Mouse (Mus musculus): ENCODE results near the gene Cops2. TPM values are rescaled to one million over a fixed set of nuclear protein-coding genes. Genes with fewer than 3 reads are reported as not detected.

Gene Cops2
- polyA plus RNA-seq, 2 experiments = 49.4 to 50.4 TPM

DNA sequence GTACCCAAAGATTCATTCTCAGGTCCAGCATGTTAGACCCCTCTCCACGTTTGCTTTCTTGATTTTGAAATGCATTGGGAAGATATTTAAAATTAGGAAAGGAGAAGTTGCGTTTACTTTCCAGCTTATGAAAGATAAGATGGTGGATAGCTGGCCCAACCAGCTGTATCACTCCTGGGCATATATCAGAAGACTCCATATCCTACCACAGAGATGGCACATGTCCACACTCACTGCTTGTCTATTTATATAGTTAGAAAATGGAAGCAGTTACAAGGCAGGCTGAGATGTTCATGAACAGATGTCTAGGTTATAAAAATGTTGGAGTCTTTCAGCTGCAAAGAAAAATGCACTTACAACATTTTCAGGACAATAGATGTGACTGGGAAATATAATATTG is 47.6 kb downstream of the Cops2 start:
- Histone ChIP-seq H3K4me3 (ENCODE audit: insufficient read depth in 1 of 2, low read depth in 2 of 2, low read length in 2 of 2) (no peak overlapping the region), H3K27ac (no peak overlapping the region), H3K9ac (replicated peaks) (no peak overlapping the region), H3K9me3 (ENCODE audit: control insufficient read depth, low read length) (no peaks in the 10 kb centered on the region), H3K4me1 (replicated peaks; ENCODE audit: control insufficient read depth in 2 of 2, insufficient read depth in 2 of 2, low read length in 1 of 2) (0 out of 4 replicates have a peak, but pooled peaks cover 0 to 3% of the 10 kb centered on the region in 2 experiments), H3K4me2 (ENCODE audit: low read depth) (no peak overlapping the region), H3K36me3 (replicated peaks; ENCODE audit: control insufficient read depth, insufficient read depth, low read depth) (no peaks in the 10 kb centered on the region), H3K27me3 (ENCODE audit: control insufficient read depth, insufficient read depth, low read length) (no peaks in the 10 kb centered on the region)
- no peak for DNase-seq (ENCODE audit: low read depth in 3 of 3, low spot score in 3 of 3)
- no peak for ATAC-seq (ENCODE audit: insufficient read depth)
- WGBS (ENCODE audit: insufficient replicate concordance) = 15% methylated on average over 2 of the region's 2 CpGs
- TF ChIP-seq EP300 (IDR thresholded peaks at IDR 0.05; ENCODE audit: low read depth) = no peak
- no peak for TF ChIP-seq CTCF (IDR thresholded peaks at IDR 0.05; ENCODE audit: low read depth)

DNA sequence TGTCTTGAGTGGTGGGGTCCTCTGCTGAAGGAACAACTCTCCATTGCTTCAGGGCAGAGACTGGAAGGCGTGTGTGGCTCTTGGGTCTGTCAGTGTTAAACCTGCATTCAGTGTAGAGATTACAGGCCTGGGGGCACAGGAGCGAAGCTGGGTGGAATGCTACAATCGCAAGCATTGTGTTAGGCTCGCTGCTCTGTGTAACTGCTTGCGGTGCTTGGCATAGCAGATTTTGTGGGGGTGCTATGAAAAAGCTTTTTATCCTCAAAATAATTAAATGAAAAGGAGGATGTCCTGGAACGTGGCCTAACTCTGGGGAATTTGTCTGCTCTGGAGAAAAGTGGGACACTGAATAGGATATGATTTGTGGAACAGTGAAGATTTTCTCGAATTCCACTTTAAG is 49.4 kb downstream of the Cops2 start:
- ATAC-seq (ENCODE audit: insufficient read depth) (no peak), DNase-seq (ENCODE audit: low read depth in 3 of 3, low spot score in 3 of 3) (no peak)
- H3K27me3 ChIP-seq (ENCODE audit: control insufficient read depth, insufficient read depth, low read length) = no peaks in the 10 kb centered on the region
- no peak overlapping the region for H3K27ac ChIP-seq
- no peak overlapping the region for H3K4me3 ChIP-seq (ENCODE audit: insufficient read depth in 1 of 2, low read depth in 2 of 2, low read length in 2 of 2)
- no peaks in the 10 kb centered on the region for H3K36me3 ChIP-seq (replicated peaks; ENCODE audit: control insufficient read depth, insufficient read depth, low read depth)
- TF ChIP-seq CTCF (IDR thresholded peaks at IDR 0.05; ENCODE audit: low read depth) (no peak), EP300 (IDR thresholded peaks at IDR 0.05; ENCODE audit: low read depth) (no peak)
- H3K9ac ChIP-seq (replicated peaks) = no peak overlapping the region
- H3K4me2 ChIP-seq (ENCODE audit: low read depth) = no peak overlapping the region
- H3K9me3 ChIP-seq (ENCODE audit: control insufficient read depth, low read length) = no peaks in the 10 kb centered on the region
- WGBS (ENCODE audit: insufficient replicate concordance) = 74% methylated on average over 7 of the region's 7 CpGs
- 0 out of 4 replicates have a peak, but pooled peaks cover 0 to 3% of the 10 kb centered on the region in 2 experiments for H3K4me1 ChIP-seq (replicated peaks; ENCODE audit: control insufficient read depth in 2 of 2, insufficient read depth in 2 of 2, low read length in 1 of 2)

DNA sequence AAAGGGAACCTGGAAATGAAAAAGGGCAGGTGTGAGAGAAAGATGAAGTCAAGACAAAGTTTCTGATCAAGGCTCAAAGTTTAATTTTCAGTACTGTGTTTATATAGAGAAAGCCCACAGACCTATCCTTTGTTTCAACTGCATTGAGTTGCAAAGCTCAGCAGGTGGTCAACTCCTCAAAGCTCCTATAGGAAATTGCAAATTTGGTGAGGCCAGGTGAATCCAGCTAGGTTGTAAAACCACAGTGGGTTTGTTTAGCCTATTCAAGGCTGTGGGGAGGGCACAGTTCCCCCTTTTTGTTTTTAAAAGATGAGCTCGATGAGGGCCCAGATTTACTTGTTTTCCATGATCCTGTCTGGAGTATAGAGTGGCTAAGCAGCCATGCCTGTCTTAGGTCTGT is 53.1 kb downstream of the Cops2 start:
- WGBS (ENCODE audit: insufficient replicate concordance) = 32% methylated on average over 1 of the region's 1 CpGs
- Histone ChIP-seq H3K27ac (no peak overlapping the region), H3K4me1 (replicated peaks; ENCODE audit: control insufficient read depth in 2 of 2, insufficient read depth in 2 of 2, low read length in 1 of 2) (0 out of 4 replicates have a peak, but pooled peaks cover 0 to under 1% of the 10 kb centered on the region in 2 experiments), H3K9me3 (ENCODE audit: control insufficient read depth, low read length) (no peaks in the 10 kb centered on the region), H3K4me3 (ENCODE audit: insufficient read depth in 1 of 2, low read depth in 2 of 2, low read length in 2 of 2) (no peak overlapping the region), H3K27me3 (ENCODE audit: control insufficient read depth, insufficient read depth, low read length) (no peaks in the 10 kb centered on the region), H3K9ac (replicated peaks) (no peak overlapping the region), H3K4me2 (ENCODE audit: low read depth) (no peak overlapping the region), H3K36me3 (replicated peaks; ENCODE audit: control insufficient read depth, insufficient read depth, low read depth) (no peaks in the 10 kb centered on the region)
- TF ChIP-seq EP300 (IDR thresholded peaks at IDR 0.05; ENCODE audit: low read depth) = no peak
- no peak for TF ChIP-seq CTCF (IDR thresholded peaks at IDR 0.05; ENCODE audit: low read depth)
- DNase-seq (ENCODE audit: low read depth in 3 of 3, low spot score in 3 of 3) = no peak
- ATAC-seq (ENCODE audit: insufficient read depth) = no peak

DNA sequence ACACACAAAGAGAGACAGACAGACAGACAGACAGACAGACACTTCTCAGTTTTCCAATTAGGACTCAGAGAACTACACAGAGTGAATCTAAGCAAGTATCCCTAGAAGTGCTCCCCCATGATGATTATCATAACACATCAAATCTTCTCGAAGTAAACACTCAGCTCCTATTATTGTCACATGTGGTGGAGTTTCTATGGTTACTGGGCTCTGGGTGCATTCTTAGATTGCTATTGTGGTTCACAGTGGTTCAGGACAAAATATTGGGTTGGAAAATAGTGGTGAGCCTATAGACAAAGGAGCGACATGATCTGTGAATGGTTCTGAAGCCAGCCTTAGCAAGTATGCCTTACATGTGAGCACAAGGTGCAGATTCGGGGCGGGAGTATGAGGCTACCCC is 57.0 kb downstream of the Cops2 start:
- Histone ChIP-seq H3K27ac (no peak overlapping the region), H3K27me3 (ENCODE audit: control insufficient read depth, insufficient read depth, low read length) (no peaks in the 10 kb centered on the region), H3K4me2 (ENCODE audit: low read depth) (no peak overlapping the region), H3K9ac (replicated peaks) (no peak overlapping the region), H3K9me3 (ENCODE audit: control insufficient read depth, low read length) (no peaks in the 10 kb centered on the region), H3K4me1 (replicated peaks; ENCODE audit: control insufficient read depth in 2 of 2, insufficient read depth in 2 of 2, low read length in 1 of 2) (no peaks in the 10 kb centered on the region), H3K4me3 (ENCODE audit: insufficient read depth in 1 of 2, low read depth in 2 of 2, low read length in 2 of 2) (no peak overlapping the region), H3K36me3 (replicated peaks; ENCODE audit: control insufficient read depth, insufficient read depth, low read depth) (no peaks in the 10 kb centered on the region)
- no peak for TF ChIP-seq CTCF (IDR thresholded peaks at IDR 0.05; ENCODE audit: low read depth)
- TF ChIP-seq EP300 (IDR thresholded peaks at IDR 0.05; ENCODE audit: low read depth) = no peak
- no peak for ATAC-seq (ENCODE audit: insufficient read depth)
- 53% methylated on average over 4 of the region's 4 CpGs for WGBS (ENCODE audit: insufficient replicate concordance)
- DNase-seq (ENCODE audit: low read depth in 3 of 3, low spot score in 3 of 3) = no peak

DNA sequence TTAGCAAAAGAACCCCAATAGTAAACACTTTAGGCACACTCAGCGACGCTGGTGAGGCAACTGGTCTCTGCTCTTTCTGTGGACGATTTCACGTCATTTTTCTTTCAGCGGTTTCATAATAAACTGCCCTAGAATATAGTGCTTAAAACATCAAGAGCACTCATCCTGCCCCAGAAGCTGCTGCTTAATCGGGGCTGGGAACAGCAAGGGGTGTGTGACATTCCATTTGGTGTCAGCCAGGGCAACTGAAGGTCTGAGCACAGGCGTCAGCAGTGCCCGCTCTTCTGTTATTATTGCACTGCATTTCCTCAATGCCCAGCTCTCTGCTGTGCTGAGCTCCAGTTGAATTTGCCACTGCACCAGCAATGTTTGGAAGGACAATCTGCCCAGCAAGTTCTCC is 57.9 kb downstream of the Cops2 start:
- Histone ChIP-seq H3K4me2 (ENCODE audit: low read depth) (no peak overlapping the region), H3K27me3 (ENCODE audit: control insufficient read depth, insufficient read depth, low read length) (no peaks in the 10 kb centered on the region), H3K9me3 (ENCODE audit: control insufficient read depth, low read length) (no peaks in the 10 kb centered on the region), H3K36me3 (replicated peaks; ENCODE audit: control insufficient read depth, insufficient read depth, low read depth) (no peaks in the 10 kb centered on the region), H3K27ac (no peak overlapping the region), H3K4me3 (ENCODE audit: insufficient read depth in 1 of 2, low read depth in 2 of 2, low read length in 2 of 2) (no peak overlapping the region), H3K9ac (replicated peaks) (no peak overlapping the region), H3K4me1 (replicated peaks; ENCODE audit: control insufficient read depth in 2 of 2, insufficient read depth in 2 of 2, low read length in 1 of 2) (no peaks in the 10 kb centered on the region)
- DNase-seq (ENCODE audit: low read depth in 3 of 3, low spot score in 3 of 3) (no peak), ATAC-seq (ENCODE audit: insufficient read depth) (no peak)
- 59% methylated on average over 8 of the region's 8 CpGs for WGBS (ENCODE audit: insufficient replicate concordance)
- TF ChIP-seq CTCF (IDR thresholded peaks at IDR 0.05; ENCODE audit: low read depth) (no peak), EP300 (IDR thresholded peaks at IDR 0.05; ENCODE audit: low read depth) (no peak)
